Mouse (Mus musculus): ENCODE results near the gene Mnt. TPM values are rescaled to one million over a fixed set of nuclear protein-coding genes. Genes with fewer than 3 reads are reported as not detected.

The Mnt gene
- polyA plus RNA-seq, 1 experiment from 2014 or later = 5.1 TPM

DNA sequence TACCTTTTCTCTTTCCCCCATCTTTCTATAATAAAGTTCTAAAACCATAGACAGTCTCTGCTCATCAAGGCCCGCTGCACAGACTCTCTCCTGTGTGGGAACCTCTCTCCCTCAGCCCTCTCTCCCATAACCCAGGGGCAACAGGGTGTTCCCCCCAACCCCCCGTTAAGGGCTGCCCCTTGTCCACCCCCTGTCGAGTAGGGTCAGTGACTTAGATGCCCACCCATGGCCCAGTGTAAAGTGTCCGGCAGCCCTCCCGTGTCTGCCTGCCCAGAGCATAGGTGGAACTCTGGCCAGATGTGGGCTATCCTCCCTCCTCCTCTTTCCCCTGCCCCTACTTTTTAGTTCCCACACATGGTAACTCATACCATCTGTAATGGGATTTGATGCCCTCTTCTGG lies 19.2 kb upstream of the Mnt start:
- no peak overlapping the region for H3K27ac ChIP-seq (replicated peaks; ENCODE audit: low read depth, low read length)
- H3K9me3 ChIP-seq (ENCODE audit: control insufficient read depth, low read length) = no peaks in the 10 kb centered on the region
- H3K4me3 ChIP-seq (ENCODE audit: low read depth, low read length) = no peak overlapping the region
- no peak overlapping the region for H3K4me2 ChIP-seq (ENCODE audit: low read depth, severe bottlenecking)
- DNase-seq (ENCODE audit: low spot score) (no peak), ATAC-seq (ENCODE audit: insufficient number of reproducible peaks, low FRiP score, low TSS enrichment, low read depth) (no peak)
- 65% methylated on average over 5 of the region's 5 CpGs for WGBS
- H3K27me3 ChIP-seq (ENCODE audit: control insufficient read depth, insufficient read depth, low read length) = no peaks in the 10 kb centered on the region
- H3K4me1 ChIP-seq (ENCODE audit: control insufficient read depth, insufficient read depth, low read length) = no peaks in the 10 kb centered on the region
- H3K36me3 ChIP-seq (ENCODE audit: control insufficient read depth, insufficient read depth, low read length) = peaks cover 5% of the 10 kb centered on the region
- H3K9ac ChIP-seq (ENCODE audit: low read length) = no peak overlapping the region

DNA sequence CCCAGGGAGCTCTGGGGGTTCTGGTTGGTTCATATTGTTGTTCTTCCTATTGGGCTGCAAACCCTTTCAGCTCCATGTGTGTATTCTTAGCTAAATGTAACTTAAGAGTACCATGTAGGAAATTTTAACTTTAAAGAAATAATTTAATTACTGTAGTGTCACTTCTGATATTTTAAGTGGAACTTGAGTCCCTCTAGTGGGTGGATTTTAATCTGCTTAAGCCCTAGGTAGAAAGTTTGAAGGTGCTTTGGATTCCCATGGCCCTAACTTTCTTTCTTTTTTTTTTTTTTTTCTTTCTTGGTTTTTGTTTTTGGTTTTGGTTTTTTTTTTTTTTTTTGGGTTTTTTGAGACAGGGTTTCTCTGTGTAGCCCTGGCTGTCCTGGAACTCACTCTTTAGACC lies 14.9 kb upstream of the Mnt start:
- no peak overlapping the region for H3K4me3 ChIP-seq (ENCODE audit: low read depth, low read length)
- no peaks in the 10 kb centered on the region for H3K27me3 ChIP-seq (ENCODE audit: control insufficient read depth, insufficient read depth, low read length)
- no peak overlapping the region for H3K9ac ChIP-seq (ENCODE audit: low read length)
- no peak overlapping the region for H3K4me2 ChIP-seq (ENCODE audit: low read depth, severe bottlenecking)
- no peak for ATAC-seq (ENCODE audit: insufficient number of reproducible peaks, low FRiP score, low TSS enrichment, low read depth)
- no peak overlapping the region for H3K27ac ChIP-seq (replicated peaks; ENCODE audit: low read depth, low read length)
- no peaks in the 10 kb centered on the region for H3K9me3 ChIP-seq (ENCODE audit: control insufficient read depth, low read length)
- no peaks in the 10 kb centered on the region for H3K4me1 ChIP-seq (ENCODE audit: control insufficient read depth, insufficient read depth, low read length)
- DNase-seq (ENCODE audit: low spot score) = no peak
- peaks cover 5% of the 10 kb centered on the region; the same call in 1 of the 2 replicates for H3K36me3 ChIP-seq (ENCODE audit: control insufficient read depth, insufficient read depth, low read length)

DNA sequence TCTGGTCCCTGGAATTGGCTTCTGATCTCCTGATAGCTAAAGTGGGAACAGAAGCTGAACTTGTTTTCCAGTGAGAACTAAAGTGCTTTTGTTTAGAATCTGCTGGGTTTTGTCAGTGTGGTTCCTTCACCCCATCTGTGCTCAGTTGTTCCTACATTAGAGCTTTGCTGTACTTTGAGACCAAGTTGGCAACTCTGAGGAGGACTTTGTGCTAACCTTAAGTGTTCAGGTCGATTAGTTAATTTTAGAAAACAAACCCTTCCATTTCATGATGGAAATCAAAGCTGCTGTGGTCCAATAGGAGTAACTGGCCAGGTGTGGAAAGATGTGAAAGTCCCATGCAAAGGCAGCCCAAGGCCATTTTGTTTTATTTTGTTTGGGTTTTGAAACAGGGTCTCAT lies 9.8 kb upstream of the Mnt start:
- Histone ChIP-seq H3K36me3 (ENCODE audit: control insufficient read depth, insufficient read depth, low read length) (peaks cover 5% of the 10 kb centered on the region; the same call in 1 of the 2 replicates), H3K4me1 (ENCODE audit: control insufficient read depth, insufficient read depth, low read length) (no peaks in the 10 kb centered on the region), H3K9me3 (ENCODE audit: control insufficient read depth, low read length) (no peaks in the 10 kb centered on the region), H3K4me2 (ENCODE audit: low read depth, severe bottlenecking) (no peak overlapping the region), H3K27ac (replicated peaks; ENCODE audit: low read depth, low read length) (no peak overlapping the region), H3K4me3 (ENCODE audit: low read depth, low read length) (no peak overlapping the region), H3K27me3 (ENCODE audit: control insufficient read depth, insufficient read depth, low read length) (no peaks in the 10 kb centered on the region), H3K9ac (ENCODE audit: low read length) (no peak overlapping the region)
- no peak for DNase-seq (ENCODE audit: low spot score)
- ATAC-seq (ENCODE audit: insufficient number of reproducible peaks, low FRiP score, low TSS enrichment, low read depth) = no peak
- WGBS = 64% methylated on average over 1 of the region's 1 CpGs

DNA sequence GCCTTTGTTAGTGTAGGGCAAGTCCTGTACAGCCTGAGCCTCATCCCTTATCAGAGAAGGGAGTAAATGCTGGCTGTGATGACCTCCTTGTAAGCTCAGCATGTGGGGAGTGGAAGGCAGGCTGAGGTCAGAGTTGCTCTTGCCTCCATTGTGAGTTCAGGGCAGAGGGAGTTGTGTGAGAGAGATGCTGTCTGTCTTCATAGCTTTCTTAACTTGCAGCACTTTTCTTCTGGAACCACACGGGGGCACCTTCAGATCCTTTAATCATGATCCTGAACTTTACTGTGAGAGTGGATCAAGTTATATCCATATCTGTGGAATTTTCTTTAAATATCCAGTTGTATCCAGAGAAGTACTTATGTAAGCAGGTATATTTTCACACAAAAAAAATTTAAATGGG lies 9.3 kb upstream of the Mnt start:
- WGBS = 46% methylated on average over 1 of the region's 1 CpGs
- H3K9me3 ChIP-seq (ENCODE audit: control insufficient read depth, low read length) = no peaks in the 10 kb centered on the region
- no peak overlapping the region for H3K4me2 ChIP-seq (ENCODE audit: low read depth, severe bottlenecking)
- H3K27ac ChIP-seq (replicated peaks; ENCODE audit: low read depth, low read length) = no peak overlapping the region
- no peak for ATAC-seq (ENCODE audit: insufficient number of reproducible peaks, low FRiP score, low TSS enrichment, low read depth)
- H3K27me3 ChIP-seq (ENCODE audit: control insufficient read depth, insufficient read depth, low read length) = no peaks in the 10 kb centered on the region
- H3K9ac ChIP-seq (ENCODE audit: low read length) = no peak overlapping the region
- DNase-seq (ENCODE audit: low spot score) = no peak
- H3K36me3 ChIP-seq (ENCODE audit: control insufficient read depth, insufficient read depth, low read length) = peaks cover 5% of the 10 kb centered on the region; the same call in 1 of the 2 replicates
- H3K4me1 ChIP-seq (ENCODE audit: control insufficient read depth, insufficient read depth, low read length) = no peaks in the 10 kb centered on the region
- no peak overlapping the region for H3K4me3 ChIP-seq (ENCODE audit: low read depth, low read length)

DNA sequence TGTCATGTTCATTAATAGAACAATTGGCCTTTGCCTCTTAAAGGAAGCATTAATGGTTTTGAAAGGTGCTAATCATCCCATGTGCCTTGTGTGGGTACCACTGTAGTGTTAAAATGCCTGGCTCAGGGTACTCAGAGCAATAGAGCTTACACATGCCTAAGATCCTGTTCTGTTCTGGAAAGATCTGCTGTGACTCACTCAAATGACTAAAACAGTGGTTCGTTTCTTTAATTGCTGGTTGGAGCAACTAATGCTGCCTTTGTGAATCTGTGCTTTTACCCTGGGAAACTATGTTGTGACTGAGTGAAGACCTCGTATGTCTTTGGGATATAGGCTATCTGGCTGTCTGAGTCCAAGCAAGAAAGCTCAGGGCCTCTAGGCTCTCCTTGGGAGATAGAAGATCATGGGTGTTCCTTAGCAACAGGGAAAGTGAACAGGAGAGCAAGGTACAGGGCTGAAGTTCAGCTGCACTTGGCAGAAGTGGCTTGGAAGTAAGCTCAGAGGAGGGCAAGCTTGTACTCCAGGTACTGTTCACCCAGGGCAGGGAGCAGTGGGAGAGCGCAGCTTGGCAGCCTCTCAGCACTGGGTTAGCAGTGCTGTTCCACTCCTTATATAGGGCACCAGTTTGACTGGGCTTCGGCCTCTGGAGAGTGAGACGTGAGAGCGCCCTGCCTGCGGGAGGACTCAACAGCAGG lies 7.8 kb upstream of the Mnt start:
- 83% methylated on average over 7 of the region's 7 CpGs for WGBS
- H3K9ac ChIP-seq (ENCODE audit: low read length) = no peak overlapping the region
- no peak overlapping the region for H3K4me2 ChIP-seq (ENCODE audit: low read depth, severe bottlenecking)
- no peak overlapping the region for H3K4me3 ChIP-seq (ENCODE audit: low read depth, low read length)
- DNase-seq (ENCODE audit: low spot score) (no peak), ATAC-seq (ENCODE audit: insufficient number of reproducible peaks, low FRiP score, low TSS enrichment, low read depth) (no peak)
- H3K9me3 ChIP-seq (ENCODE audit: control insufficient read depth, low read length) = no peaks in the 10 kb centered on the region
- H3K27ac ChIP-seq (replicated peaks; ENCODE audit: low read depth, low read length) = no peak overlapping the region
- H3K4me1 ChIP-seq (ENCODE audit: control insufficient read depth, insufficient read depth, low read length) = no peaks in the 10 kb centered on the region
- H3K36me3 ChIP-seq (ENCODE audit: control insufficient read depth, insufficient read depth, low read length) = 0 out of 2 replicates have a peak, but pooled peaks cover 4% of the 10 kb centered on the region
- H3K27me3 ChIP-seq (ENCODE audit: control insufficient read depth, insufficient read depth, low read length) = no peaks in the 10 kb centered on the region

DNA sequence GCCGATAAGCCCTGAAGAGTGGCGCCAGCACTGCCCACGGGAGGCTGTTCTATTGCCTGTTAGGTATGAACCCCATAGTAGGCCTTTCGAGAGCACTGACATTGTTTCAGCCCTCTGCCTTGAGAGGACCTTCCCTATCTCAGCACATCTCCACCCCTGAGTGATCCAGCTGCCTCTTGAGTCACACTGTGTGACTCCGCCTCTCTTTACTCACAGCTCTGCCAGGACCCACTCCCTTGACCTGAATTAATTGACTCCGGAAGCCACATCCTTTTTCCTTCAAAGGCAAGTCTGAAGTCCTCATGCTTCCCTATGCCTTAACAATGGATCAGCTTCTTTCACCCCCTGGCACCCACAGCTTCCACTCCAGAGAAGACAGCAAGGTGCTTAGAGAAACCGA lies 4.6 kb upstream of the Mnt start:
- Histone ChIP-seq H3K4me3 (ENCODE audit: low read depth, low read length) (no peak overlapping the region), H3K27me3 (ENCODE audit: control insufficient read depth, insufficient read depth, low read length) (no peaks in the 10 kb centered on the region), H3K9ac (ENCODE audit: low read length) (no peak overlapping the region), H3K36me3 (ENCODE audit: control insufficient read depth, insufficient read depth, low read length) (no peaks in the 10 kb centered on the region), H3K4me1 (ENCODE audit: control insufficient read depth, insufficient read depth, low read length) (0 out of 2 replicates have a peak, but pooled peaks cover 2% of the 10 kb centered on the region), H3K4me2 (ENCODE audit: low read depth, severe bottlenecking) (no peak overlapping the region), H3K27ac (replicated peaks; ENCODE audit: low read depth, low read length) (no peak overlapping the region), H3K9me3 (ENCODE audit: control insufficient read depth, low read length) (no peaks in the 10 kb centered on the region)
- 61% methylated on average over 7 of the region's 7 CpGs for WGBS
- DNase-seq (ENCODE audit: low spot score) = no peak
- no peak for ATAC-seq (ENCODE audit: insufficient number of reproducible peaks, low FRiP score, low TSS enrichment, low read depth)

DNA sequence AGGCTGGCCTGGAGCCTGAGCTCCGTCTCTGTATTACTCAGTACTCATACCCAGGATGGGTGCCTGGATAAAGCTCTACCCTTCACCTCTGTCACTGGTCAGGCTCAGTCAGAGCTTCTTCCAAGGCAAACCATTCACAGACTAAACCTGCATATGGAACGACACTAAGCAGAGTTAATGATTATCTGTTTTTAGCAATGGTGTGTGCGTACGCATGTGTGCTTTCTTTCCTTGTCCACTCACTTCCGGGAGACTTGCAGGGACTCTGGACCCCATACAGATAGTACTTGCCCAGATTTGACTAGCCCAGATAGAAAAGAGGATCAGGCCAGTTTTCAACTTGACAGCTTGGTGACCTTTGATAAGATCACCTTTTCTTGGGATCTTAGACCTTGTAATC lies 4.0 kb upstream of the Mnt start:
- Histone ChIP-seq H3K9ac (ENCODE audit: low read length) (no peak overlapping the region), H3K27ac (replicated peaks; ENCODE audit: low read depth, low read length) (no peak overlapping the region), H3K4me2 (ENCODE audit: low read depth, severe bottlenecking) (no peak overlapping the region), H3K4me1 (ENCODE audit: control insufficient read depth, insufficient read depth, low read length) (0 out of 2 replicates have a peak, but pooled peaks cover 2% of the 10 kb centered on the region), H3K36me3 (ENCODE audit: control insufficient read depth, insufficient read depth, low read length) (no peaks in the 10 kb centered on the region), H3K4me3 (ENCODE audit: low read depth, low read length) (no peak overlapping the region), H3K27me3 (ENCODE audit: control insufficient read depth, insufficient read depth, low read length) (no peaks in the 10 kb centered on the region), H3K9me3 (ENCODE audit: control insufficient read depth, low read length) (no peaks in the 10 kb centered on the region)
- ATAC-seq (ENCODE audit: insufficient number of reproducible peaks, low FRiP score, low TSS enrichment, low read depth) = no peak
- no peak for DNase-seq (ENCODE audit: low spot score)
- WGBS = 89% methylated on average over 5 of the region's 5 CpGs

DNA sequence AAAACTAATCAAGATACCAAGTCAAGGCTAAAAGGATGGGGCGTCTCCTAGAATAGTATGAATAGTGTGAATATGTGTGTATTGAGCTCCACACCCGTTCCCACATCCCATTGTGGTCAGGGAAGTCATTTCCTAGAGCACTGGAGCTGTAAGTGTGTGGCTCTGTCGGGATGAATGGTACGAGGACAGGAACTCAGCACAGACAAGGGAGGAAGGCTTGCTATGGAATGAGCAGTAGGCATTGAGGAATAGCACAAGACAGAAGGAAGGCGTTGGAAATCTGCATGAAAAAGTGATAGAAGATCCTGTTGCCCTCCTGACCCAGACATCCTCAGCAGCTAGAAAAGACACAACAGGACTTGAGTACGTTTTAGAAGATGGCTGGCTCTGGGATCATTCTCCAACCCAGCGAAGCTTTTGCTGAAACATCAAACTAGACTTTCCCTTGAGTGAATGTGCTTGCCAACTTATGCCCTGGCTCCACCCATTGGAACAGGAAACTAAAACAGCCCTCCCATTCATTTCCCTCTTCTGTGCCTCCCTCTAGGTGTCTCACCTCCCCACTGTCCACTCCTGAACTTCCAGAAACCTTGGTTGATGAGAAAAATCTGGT lies 2.8 kb upstream of the Mnt start:
- Histone ChIP-seq H3K36me3 (ENCODE audit: control insufficient read depth, insufficient read depth, low read length) (no peaks in the 10 kb centered on the region), H3K27ac (replicated peaks; ENCODE audit: low read depth, low read length) (no peak overlapping the region), H3K27me3 (ENCODE audit: control insufficient read depth, insufficient read depth, low read length) (no peaks in the 10 kb centered on the region), H3K9me3 (ENCODE audit: control insufficient read depth, low read length) (no peaks in the 10 kb centered on the region), H3K4me2 (ENCODE audit: low read depth, severe bottlenecking) (no peak overlapping the region), H3K9ac (ENCODE audit: low read length) (no peak overlapping the region), H3K4me3 (ENCODE audit: low read depth, low read length) (no peak overlapping the region), H3K4me1 (ENCODE audit: control insufficient read depth, insufficient read depth, low read length) (peaks cover 8% of the 10 kb centered on the region; the same call in 1 of the 2 replicates)
- DNase-seq (ENCODE audit: low spot score) (no peak), ATAC-seq (ENCODE audit: insufficient number of reproducible peaks, low FRiP score, low TSS enrichment, low read depth) (no peak)
- 81% methylated on average over 7 of the region's 7 CpGs for WGBS

Data from limb, embryonic 11.5 days (tissue).